Mouse (Mus musculus) hindlimb bud, embryonic 11.5 days (tissue): ENCODE data around the gene Tesk2.

Experiments used
- DNase-seq: peaks from one replicate; pipeline ENCODE4 v3.0.0-alpha.2; 2012; ENCODE audit warnings: low read depth, low spot score; ENCODE audit errors: extremely low spot score

Gene Tesk2

DNA sequence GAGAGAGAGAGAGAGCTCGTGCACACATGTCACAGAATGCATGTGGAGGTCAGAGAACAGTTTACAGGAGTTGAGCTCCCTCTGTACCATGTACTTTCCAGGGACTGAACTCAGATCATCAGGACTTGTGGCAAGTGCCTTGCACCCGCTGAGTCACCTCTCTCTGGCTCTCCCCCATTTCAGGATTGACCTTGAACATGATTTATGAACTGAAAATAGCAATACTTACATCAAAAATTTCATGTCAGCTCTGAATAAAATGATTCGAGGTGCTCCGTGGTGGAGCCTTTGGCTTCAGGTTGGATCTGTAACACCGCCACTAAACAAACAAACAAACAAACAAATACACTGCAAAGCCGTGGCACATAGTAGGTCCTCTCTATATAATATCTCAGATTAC, 120.1 kb downstream of the Tesk2 start:
- DNase-seq = no peak

DNA sequence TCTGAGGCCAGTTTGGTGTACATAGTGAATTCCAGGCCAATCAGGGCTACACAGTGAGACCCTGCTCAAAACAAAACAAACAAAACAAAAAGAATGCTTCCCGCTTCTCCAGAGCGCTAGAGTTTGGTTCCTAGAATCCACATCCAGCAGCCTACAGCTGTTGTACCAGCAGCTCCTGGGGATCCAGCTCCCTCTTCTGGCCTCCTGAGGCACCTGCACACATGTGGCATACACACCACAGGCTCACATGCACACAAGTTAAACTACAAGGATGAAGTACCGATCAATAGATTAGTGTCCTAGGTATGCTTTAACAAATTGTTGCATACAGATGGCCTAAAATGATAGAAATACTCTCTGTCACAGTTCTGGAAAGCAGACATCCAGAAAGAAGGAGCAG, 123.6 kb downstream of the Tesk2 start:
- no peak for DNase-seq

DNA sequence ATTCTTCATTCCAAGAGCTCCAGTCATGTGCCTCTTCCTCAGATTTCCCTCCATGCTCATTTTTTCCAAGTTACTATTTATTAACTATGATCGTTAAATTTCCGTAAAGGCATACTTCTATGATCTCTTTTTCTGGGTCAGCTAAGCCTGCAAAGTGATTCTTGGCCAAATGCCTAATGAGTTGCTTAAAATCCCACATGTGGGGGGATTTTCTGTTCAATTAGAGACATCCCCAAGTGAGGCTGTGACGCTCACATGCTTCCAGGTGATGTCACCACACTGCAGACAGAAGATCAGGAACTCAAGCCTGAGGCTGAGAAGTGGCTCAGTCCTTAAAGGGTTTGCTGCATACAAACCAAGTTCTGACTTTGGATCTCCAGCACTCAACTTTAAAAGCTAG, 129.2 kb downstream of the Tesk2 start:
- DNase-seq = no peak

DNA sequence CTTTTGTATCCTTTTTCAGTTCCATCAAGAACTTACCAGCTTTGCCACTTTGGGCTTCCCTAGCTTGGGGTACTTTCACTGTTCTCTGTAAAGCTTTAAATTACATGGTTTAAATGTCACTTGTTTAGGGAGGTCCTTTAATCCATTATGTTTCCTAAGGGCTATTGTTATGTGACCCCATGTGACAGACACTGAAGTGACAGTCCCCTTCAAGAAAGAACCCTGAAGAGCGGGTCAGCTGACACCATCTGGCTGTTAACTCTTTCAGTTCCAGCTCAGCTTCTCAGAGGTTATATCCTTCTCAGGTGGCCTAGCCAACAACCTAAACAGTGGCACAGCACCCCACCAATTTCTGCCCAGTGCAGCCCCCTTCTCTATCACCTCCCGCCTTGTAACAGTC, 133.5 kb downstream of the Tesk2 start:
- no peak for DNase-seq
